Mouse (Mus musculus): ENCODE measurements at regions not wholly inside any gene's neighbourhood (a gene's known extent, or its start where the extent isn't known, plus 50 kb on each side); places are given as distances from the start of the nearest gene placed in this dataset.

DNA sequence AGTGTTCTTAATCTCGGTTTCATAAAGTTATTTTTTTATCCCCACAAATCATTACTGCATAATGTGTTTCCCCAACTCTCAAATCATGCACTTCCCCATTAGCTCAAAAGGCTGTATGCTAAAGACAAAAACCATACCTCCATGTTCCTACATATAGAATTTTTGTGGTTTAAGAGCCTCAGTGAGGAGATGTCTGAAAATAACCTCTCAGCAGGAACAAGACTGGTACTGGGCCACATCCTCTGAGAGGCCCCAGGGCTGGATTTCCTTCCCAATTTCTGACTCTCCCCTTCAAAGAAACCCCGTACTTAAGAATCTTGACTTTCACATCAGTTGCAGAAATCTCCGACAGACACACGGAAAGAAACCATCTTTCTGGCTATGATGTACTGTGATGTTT, 580.7 kb upstream of the Nox3 start:
- no peaks in the 10 kb centered on the region for H3K9me3 ChIP-seq
- H3K4me3 ChIP-seq (replicated peaks): peak overlapping the region; percentile 8
- H3K36me3 ChIP-seq (replicated peaks; ENCODE audit: low read length): no peaks in the 10 kb centered on the region
- TF ChIP-seq GATA1 (IDR thresholded peaks at IDR 0.05; ENCODE audit: borderline replicate concordance, low read length) (no peak), FLI1 (IDR thresholded peaks at IDR 0.05; ENCODE audit: low read length) (no peak)
- H3K27me3 ChIP-seq (replicated peaks): no peaks in the 10 kb centered on the region
- peaks cover 19% of the 10 kb centered on the region for H3K4me1 ChIP-seq

DNA sequence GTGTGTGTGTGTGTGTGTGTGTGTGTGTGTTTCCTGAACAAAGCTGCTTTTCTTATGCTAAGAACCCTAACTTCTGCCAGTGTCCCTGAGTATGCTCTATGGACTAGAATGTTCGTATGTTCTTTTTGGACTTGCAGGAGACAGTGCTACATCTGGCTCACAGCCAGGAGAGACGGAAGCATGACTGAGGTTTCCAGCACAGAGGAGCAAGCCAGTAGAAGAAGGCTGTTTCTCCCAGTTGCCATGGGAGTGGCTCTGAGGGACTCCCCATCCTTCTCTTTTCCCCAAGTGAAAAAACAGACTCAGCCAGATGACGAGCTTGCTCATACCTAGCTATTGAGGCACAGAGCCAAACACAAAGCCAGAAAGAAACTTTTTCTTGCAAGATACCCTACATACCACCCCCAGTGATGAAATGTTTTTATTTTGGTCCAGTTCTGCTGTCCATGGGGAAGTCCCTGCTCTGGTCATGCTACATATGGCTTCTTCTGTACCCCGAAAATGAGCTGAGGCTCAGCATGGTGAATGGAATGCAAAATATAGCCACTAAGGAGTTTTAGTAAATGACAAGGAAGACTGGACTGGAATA, 582.3 kb upstream of the Nox3 start:
- TF ChIP-seq GATA1 (IDR thresholded peaks at IDR 0.05; ENCODE audit: borderline replicate concordance, low read length) (no peak), FLI1 (IDR thresholded peaks at IDR 0.05; ENCODE audit: low read length) (no peak)
- Histone ChIP-seq H3K36me3 (replicated peaks; ENCODE audit: low read length) (no peaks in the 10 kb centered on the region), H3K4me1 (peaks cover 19% of the 10 kb centered on the region), H3K9me3 (no peaks in the 10 kb centered on the region), H3K4me3 (replicated peaks) (no peak overlapping the region), H3K27me3 (replicated peaks) (no peaks in the 10 kb centered on the region)

DNA sequence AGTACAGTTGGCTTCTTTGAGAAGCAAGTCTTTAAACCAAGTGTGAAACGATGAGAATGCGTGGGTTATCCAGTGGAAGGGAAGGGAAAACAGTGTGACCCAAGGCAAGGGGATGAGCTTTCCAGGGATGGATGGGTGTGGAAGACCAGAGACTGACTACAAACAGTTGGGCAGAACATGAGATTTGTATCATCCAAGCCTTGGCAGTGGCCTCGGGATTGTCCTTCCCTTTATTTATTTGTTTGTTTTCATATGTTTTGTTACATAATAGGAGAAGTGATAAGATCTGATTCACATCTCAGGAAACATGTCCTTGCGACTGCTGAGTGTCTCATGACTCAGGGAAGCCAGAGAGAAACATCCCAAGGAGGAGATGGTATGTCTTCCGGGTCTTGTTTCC, 585.4 kb upstream of the Nox3 start:
- TF ChIP-seq GATA1 (IDR thresholded peaks at IDR 0.05; ENCODE audit: borderline replicate concordance, low read length): no peak
- TF ChIP-seq FLI1 (IDR thresholded peaks at IDR 0.05; ENCODE audit: low read length): no peak
- H3K9me3 ChIP-seq: no peaks in the 10 kb centered on the region
- H3K4me3 ChIP-seq (replicated peaks): no peak overlapping the region
- H3K4me1 ChIP-seq: peaks cover 19% of the 10 kb centered on the region
- no peaks in the 10 kb centered on the region for H3K36me3 ChIP-seq (replicated peaks; ENCODE audit: low read length)
- no peaks in the 10 kb centered on the region for H3K27me3 ChIP-seq (replicated peaks)

DNA sequence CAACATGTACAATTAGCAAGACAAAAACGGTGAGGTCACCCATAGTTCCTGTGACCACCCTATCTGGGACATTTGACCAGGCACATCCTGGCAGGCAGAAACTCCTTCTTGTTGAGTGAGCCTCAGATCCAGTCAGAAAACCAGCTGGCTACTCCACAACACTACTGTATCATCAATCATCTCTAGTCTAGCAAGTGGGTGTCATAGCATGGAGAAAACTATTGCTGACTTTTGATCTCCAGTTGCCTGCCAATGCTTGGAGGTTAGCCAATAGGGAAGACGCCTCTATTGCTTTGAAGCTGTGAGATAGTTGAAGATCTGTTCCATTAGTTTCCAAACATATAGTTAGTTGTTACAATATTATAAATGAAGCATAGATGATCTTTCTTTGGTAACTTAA, 595.4 kb upstream of the Nox3 start:
- no peak overlapping the region for H3K4me3 ChIP-seq (replicated peaks)
- no peaks in the 10 kb centered on the region for H3K36me3 ChIP-seq (replicated peaks; ENCODE audit: low read length)
- H3K4me1 ChIP-seq: peaks cover 46% of the 10 kb centered on the region
- TF ChIP-seq FLI1 (IDR thresholded peaks at IDR 0.05; ENCODE audit: low read length): no peak
- no peak for TF ChIP-seq GATA1 (IDR thresholded peaks at IDR 0.05; ENCODE audit: borderline replicate concordance, low read length)
- H3K27me3 ChIP-seq (replicated peaks): no peaks in the 10 kb centered on the region
- no peaks in the 10 kb centered on the region for H3K9me3 ChIP-seq

DNA sequence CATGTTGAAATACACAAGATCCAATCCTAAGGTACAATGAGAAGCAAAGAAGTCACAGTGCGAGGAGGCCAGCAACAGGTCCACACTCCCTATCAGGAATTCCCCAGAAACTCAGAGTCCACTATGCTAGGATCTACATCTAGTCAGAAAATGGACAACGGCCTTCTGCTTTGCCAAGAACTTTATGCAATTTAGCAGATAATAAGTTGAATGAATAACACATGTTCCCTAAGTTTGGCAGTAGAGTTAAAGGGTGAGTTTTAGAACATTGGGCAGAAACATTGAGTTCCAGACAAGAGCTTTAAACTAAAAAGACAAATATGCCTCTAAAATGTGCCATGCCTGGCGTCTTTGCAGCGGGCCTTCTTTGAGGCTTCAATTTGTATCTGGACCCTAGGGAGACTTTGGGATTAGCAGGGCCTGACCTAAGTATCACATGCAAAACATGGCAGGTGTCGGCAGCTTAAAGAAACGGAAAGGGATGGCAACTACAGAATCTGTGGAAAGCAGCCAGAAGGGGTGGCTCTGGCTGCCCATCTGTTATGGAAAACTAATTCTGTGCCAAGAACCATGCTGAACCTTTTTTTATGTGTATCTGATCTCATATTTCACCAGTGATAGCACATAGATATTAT, 600.6 kb upstream of the Nox3 start:
- Histone ChIP-seq H3K36me3 (replicated peaks; ENCODE audit: low read length) (no peaks in the 10 kb centered on the region), H3K27me3 (replicated peaks) (no peaks in the 10 kb centered on the region), H3K9me3 (no peaks in the 10 kb centered on the region), H3K4me3 (replicated peaks) (no peak overlapping the region), H3K4me1 (peaks cover 44% of the 10 kb centered on the region)
- TF ChIP-seq FLI1 (IDR thresholded peaks at IDR 0.05; ENCODE audit: low read length): no peak
- TF ChIP-seq GATA1 (IDR thresholded peaks at IDR 0.05; ENCODE audit: borderline replicate concordance, low read length): no peak

DNA sequence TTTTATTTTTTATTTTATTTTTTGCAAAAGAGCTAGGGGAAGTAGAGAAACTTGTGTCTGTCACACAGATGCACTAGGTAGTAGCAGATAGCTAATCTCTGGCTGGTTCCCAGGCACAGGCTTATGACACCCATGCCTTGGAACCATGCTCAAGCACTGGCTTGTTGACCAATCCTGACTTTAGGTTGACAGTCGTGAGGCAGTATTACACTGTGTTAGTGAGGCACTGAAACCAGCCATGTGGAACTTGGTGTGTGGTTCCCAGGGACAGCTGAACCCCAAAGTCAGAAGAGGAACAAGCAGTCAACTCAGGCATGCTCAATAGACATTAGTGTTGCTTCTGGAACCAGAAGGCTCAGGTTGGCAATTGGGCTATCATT, 601.1 kb upstream of the Nox3 start:
- Histone ChIP-seq H3K36me3 (replicated peaks; ENCODE audit: low read length) (no peaks in the 10 kb centered on the region), H3K4me3 (replicated peaks) (no peak overlapping the region), H3K4me1 (peaks cover 49% of the 10 kb centered on the region), H3K27me3 (replicated peaks) (no peaks in the 10 kb centered on the region), H3K9me3 (no peaks in the 10 kb centered on the region)
- no peak for TF ChIP-seq GATA1 (IDR thresholded peaks at IDR 0.05; ENCODE audit: borderline replicate concordance, low read length)

DNA sequence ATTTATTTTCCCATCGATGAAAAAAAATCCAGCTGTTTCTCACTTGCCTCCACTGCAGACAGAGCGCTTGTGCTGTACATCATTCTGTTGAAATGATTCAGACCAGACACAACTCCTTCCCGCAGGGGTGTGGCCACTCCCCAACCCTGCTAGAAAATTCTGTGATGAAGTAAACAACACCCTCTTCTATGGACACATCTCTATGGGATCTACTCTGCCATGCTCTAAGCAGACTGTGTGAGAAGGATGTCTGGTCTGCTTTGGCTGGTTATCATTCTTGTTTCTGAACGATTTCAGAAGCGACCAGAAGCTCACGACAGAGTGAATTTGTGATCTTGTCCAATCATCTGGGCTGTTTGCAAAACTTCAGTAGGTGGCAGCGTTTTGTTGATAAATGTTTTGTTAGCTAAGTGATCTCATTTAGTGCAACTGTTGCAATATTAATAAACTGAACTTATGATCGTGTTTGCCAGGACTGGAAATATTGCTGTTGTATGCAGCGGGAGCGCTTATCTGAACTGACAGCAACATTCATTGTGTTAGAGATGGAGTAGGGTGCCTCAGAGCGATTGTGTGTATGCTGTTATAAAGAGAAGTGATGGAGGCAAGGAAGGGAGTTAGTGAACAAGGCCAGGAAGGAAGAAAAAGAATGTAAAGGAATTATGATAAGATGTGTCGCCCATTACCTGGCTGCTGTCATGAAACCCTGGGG, 605.2 kb upstream of the Nox3 start:
- Histone ChIP-seq H3K36me3 (replicated peaks; ENCODE audit: low read length) (no peaks in the 10 kb centered on the region), H3K9me3 (no peaks in the 10 kb centered on the region), H3K4me3 (replicated peaks) (no peak overlapping the region), H3K27me3 (replicated peaks) (no peaks in the 10 kb centered on the region), H3K4me1 (peaks cover 43% of the 10 kb centered on the region)
- no peak for TF ChIP-seq GATA1 (IDR thresholded peaks at IDR 0.05; ENCODE audit: borderline replicate concordance, low read length)

DNA sequence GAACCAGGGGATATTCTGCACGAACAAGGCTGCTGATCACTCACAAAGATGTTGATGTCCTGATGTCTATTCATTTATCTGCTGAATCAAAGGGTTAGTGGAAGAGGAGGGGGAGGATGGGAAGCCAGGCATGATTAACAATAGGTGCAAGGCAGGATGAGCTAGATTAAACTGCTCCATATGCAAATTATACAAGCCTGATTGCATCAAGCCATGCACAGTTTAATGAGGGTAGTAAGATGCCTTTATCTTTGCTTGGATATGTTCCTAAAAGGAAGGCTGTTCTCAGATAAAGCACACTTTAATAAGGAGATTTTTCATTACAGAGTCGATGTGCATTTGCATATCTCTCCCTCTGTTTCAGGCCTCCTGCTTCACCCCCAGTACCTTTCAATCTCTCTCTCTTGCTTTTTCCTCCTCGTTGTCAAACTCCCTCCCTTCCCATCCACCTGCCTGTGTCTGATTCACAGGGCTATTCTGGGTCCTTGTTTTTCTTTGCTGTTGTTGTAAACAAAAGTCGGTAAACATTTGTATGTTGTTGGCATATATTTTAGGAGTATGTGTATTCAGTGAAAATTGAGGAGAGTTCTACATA, 615.8 kb upstream of the Nox3 start:
- TF ChIP-seq FLI1 (IDR thresholded peaks at IDR 0.05; ENCODE audit: low read length) (no peak), GATA1 (IDR thresholded peaks at IDR 0.05; ENCODE audit: borderline replicate concordance, low read length) (no peak)
- peaks cover 4% of the 10 kb centered on the region for H3K4me1 ChIP-seq
- H3K4me3 ChIP-seq (replicated peaks): no peak overlapping the region
- no peaks in the 10 kb centered on the region for H3K27me3 ChIP-seq (replicated peaks)
- H3K36me3 ChIP-seq (replicated peaks; ENCODE audit: low read length): no peaks in the 10 kb centered on the region
- no peaks in the 10 kb centered on the region for H3K9me3 ChIP-seq

DNA sequence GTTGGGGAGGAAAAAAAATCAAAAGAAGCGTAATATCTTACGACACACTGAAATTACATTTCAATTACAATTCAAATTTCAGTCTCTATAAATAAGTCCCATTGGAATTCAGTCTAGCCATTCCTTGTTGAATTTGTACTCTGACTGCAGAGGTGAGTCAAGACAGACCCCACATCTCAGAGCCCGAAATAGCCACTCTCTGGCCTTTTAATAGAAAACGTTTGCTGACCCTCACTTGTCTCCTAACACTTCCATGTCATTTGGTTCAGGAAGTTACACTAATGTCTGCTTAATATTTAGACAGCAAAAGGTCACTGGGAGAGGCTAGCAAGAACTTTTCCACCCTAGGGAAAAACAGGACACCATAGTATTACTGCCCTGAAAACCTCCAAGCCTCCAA, 623.1 kb upstream of the Nox3 start:
- Histone ChIP-seq H3K4me1 (no peaks in the 10 kb centered on the region; the same call in 1 of the 2 replicates), H3K9me3 (no peaks in the 10 kb centered on the region), H3K4me3 (replicated peaks) (no peak overlapping the region), H3K36me3 (replicated peaks; ENCODE audit: low read length) (no peaks in the 10 kb centered on the region), H3K27me3 (replicated peaks) (no peaks in the 10 kb centered on the region)
- TF ChIP-seq GATA1 (IDR thresholded peaks at IDR 0.05; ENCODE audit: borderline replicate concordance, low read length) (no peak), FLI1 (IDR thresholded peaks at IDR 0.05; ENCODE audit: low read length) (no peak)

DNA sequence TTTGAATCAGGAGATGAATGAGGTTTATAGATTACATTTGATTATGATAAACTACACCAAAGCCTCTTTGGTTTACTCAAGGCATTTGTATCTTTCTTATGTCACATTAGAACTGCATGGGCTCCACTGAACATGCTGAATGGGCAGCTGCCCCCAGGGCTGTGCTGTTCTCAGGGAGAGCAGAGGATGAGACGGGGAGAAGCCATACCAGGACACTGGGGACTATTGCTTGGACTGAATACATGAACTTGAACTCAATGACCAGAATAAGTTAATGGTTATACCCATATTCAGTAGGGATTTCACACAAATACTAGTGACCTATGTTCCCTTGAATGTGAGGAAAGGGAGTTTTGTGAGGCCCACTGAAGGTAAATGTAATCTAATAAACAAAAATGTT, 632.7 kb upstream of the Nox3 start:
- Histone ChIP-seq H3K4me3 (replicated peaks) (no peak overlapping the region), H3K4me1 (peaks cover 10% of the 10 kb centered on the region), H3K27me3 (replicated peaks) (peaks cover 2% of the 10 kb centered on the region), H3K9me3 (no peaks in the 10 kb centered on the region), H3K36me3 (replicated peaks; ENCODE audit: low read length) (no peaks in the 10 kb centered on the region)
- no peak for TF ChIP-seq FLI1 (IDR thresholded peaks at IDR 0.05; ENCODE audit: low read length)
